Mouse (Mus musculus) embryonic facial prominence, embryonic 15.5 days (tissue): ENCODE results near the gene Frs2. TPM values are rescaled to one million over a fixed set of nuclear protein-coding genes. Genes with fewer than 3 reads are reported as not detected.

Experiments used
- ATAC-seq: fragments of 200-750 bp; cut with Nextera tagmentation; 2 replicates; pipeline ENCODE4 v1.8.0; 2017; ENCODE audit warnings: low read depth, moderate TSS enrichment; ENCODE audit not compliant: insufficient number of reproducible peaks, low FRiP score, low TSS enrichment
- H3K27ac ChIP-seq: fragments of 300-500 bp; sonication (generic); replicated peaks from 2 replicates; pipeline ENCODE4 v1.5.1; 2015; ENCODE audit warnings: mild to moderate bottlenecking, inconsistent platforms
- H3K27me3 ChIP-seq: fragments of 300-500 bp; sonication (generic); 2 replicates; pipeline ENCODE4 v1.6.1; 2015; ENCODE audit warnings: inconsistent platforms
- H3K36me3 ChIP-seq: fragments of 300-500 bp; sonication (generic); 2 replicates; pipeline ENCODE4 v1.6.1; 2015; ENCODE audit warnings: mild to moderate bottlenecking, inconsistent platforms
- H3K4me1 ChIP-seq: fragments of 300-500 bp; sonication (generic); 2 replicates; pipeline ENCODE4 v1.6.1; 2015; ENCODE audit warnings: inconsistent platforms
- H3K4me2 ChIP-seq: fragments of 300-500 bp; sonication (generic); replicated peaks from 2 replicates; pipeline ENCODE4 v1.6.1; 2015; ENCODE audit warnings: mild to moderate bottlenecking, inconsistent platforms
- H3K4me3 ChIP-seq: fragments of 300-500 bp; sonication (generic); replicated peaks from 2 replicates; pipeline ENCODE4 v1.5.1; 2015; ENCODE audit warnings: mild to moderate bottlenecking, inconsistent platforms
- H3K9ac ChIP-seq: fragments of 300-500 bp; sonication (generic); 2 replicates; pipeline ENCODE4 v1.6.1; 2015; ENCODE audit warnings: inconsistent platforms
- H3K9me3 ChIP-seq: fragments of 300-500 bp; sonication (generic); replicated peaks from 2 replicates; pipeline ENCODE4 v1.6.1; 2016; ENCODE audit warnings: inconsistent platforms
- WGBS: fragments of 180-500 bp; shearing (Covaris S2); methylation state at CpG from one replicate; pipeline ENCODE4 v1.1.7; 2015; 5-methylcytosine and 5-hydroxymethylcytosine counted together
- polyA plus RNA-seq: library from polyadenylated mRNA; unstranded; fragments of >200 nt; fragmentation: Nextera tagmentation; extraction: Ambion mirVana; gene quantifications from 2 replicates; pipeline ENCODE4 v1.2.1, GENCODE M21; 2015

Frs2 gene
- polyA plus RNA-seq, 1 experiment from 2014 or later = 21.7 TPM

GRCm38 (mm10) chr10:117166785-117167425 lies 18.6 kb upstream of the Frs2 start:
- Histone ChIP-seq H3K36me3 (no peaks in the 10 kb centered on the region), H3K4me3 (no peak overlapping the region), H3K9ac (no peak overlapping the region), H3K27me3 (no peaks in the 10 kb centered on the region), H3K4me1 (no peaks in the 10 kb centered on the region), H3K27ac (no peak overlapping the region), H3K9me3 (no peaks in the 10 kb centered on the region), H3K4me2 (no peak overlapping the region)
- ATAC-seq = no peak
- WGBS = 77% methylated on average over 11 of the region's 11 CpGs

DNA sequence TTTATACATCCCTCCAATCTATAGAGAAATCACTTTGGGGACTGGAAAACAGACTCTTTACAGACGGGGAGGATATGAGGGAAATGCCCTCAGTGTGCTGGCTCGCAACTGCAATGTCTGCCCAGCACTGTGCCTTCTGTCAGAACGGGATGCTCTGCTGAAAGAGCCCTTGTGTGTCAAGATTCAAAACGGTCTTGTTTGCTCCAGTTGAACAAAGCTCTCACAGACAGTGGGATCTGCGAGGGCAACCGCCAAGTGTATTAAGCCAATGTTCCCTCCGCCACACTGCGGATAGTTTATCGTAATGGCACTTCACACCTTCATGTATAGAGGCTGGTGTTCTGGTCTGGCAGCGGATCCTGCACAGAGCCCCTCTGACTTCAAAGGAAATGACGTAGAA lies 14.3 kb upstream of the Frs2 start:
- 38% methylated on average over 11 of the region's 11 CpGs for WGBS
- no peak for ATAC-seq
- Histone ChIP-seq H3K4me3 (no peak overlapping the region), H3K4me2 (0 out of 2 replicates have a peak overlapping the region, but pooled peaks have one; percentile 19), H3K27me3 (no peaks in the 10 kb centered on the region), H3K9ac (no peak overlapping the region), H3K4me1 (no peaks in the 10 kb centered on the region), H3K9me3 (no peaks in the 10 kb centered on the region), H3K27ac (no peak overlapping the region; the same call in 1 of the 2 replicates), H3K36me3 (no peaks in the 10 kb centered on the region)

- H3K4me3 ChIP-seq = no peak overlapping the region
- no peak overlapping the region for H3K4me2 ChIP-seq
- no peaks in the 10 kb centered on the region for H3K27me3 ChIP-seq
- WGBS = 80% methylated on average over 11 of the region's 11 CpGs
- no peaks in the 10 kb centered on the region for H3K36me3 ChIP-seq
- no peaks in the 10 kb centered on the region for H3K4me1 ChIP-seq
- no peak for ATAC-seq
- no peak overlapping the region for H3K27ac ChIP-seq
- no peak overlapping the region for H3K9ac ChIP-seq
- H3K9me3 ChIP-seq = no peaks in the 10 kb centered on the region
Measured at GRCm38 (mm10) chr10:117160099-117160498, 11.8 kb upstream of the Frs2 start.

DNA sequence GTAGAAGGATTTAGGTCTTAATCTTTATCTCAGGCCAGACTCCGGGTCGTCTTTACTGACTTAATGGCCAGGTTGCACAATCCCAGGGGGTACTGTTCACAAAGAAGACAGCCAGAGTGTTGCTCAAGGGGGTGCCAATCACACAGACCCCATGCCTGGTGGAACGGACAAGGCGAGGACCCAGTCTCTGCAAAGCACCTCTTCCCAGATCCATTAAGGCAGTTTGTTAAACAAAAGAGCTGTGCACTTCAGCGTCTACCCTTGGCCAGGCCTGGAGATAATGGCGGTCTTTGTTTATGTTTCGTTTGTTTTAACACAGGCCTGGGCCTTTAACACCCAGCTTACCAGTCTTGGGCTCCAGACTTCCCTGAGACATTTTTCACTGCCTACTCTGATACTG lies 3.9 kb upstream of the Frs2 start:
- Histone ChIP-seq H3K9ac (no peak overlapping the region), H3K4me2 (no peak overlapping the region), H3K27ac (no peak overlapping the region), H3K36me3 (no peaks in the 10 kb centered on the region), H3K9me3 (no peaks in the 10 kb centered on the region), H3K4me1 (peaks cover 16% of the 10 kb centered on the region), H3K4me3 (no peak overlapping the region), H3K27me3 (no peaks in the 10 kb centered on the region)
- 34% methylated on average over 7 of the region's 7 CpGs for WGBS
- no peak for ATAC-seq

DNA sequence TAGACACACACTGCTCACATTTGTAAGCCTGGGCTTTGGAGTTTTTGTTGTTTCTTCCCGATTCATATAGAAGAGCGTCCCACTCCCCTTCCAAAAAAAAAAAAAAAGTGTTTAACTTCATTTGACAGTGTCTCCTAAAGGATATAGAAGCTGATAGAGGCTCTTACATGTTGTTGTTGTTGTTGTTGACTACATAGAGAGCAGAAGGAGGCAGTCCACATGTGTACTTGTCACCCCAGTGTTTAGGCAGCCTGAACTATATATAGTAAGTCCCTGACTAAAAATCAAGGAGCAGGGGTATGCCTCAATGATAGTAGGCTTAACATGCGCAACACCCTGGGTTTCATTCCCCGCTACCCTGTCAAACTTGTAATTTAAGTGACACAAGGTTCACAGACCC lies 3.3 kb upstream of the Frs2 start:
- Histone ChIP-seq H3K27ac (no peak overlapping the region), H3K36me3 (no peaks in the 10 kb centered on the region), H3K27me3 (no peaks in the 10 kb centered on the region), H3K9ac (no peak overlapping the region), H3K4me1 (peaks cover 18% of the 10 kb centered on the region), H3K9me3 (no peaks in the 10 kb centered on the region), H3K4me2 (no peak overlapping the region), H3K4me3 (no peak overlapping the region)
- no peak for ATAC-seq
- 55% methylated on average over 4 of the region's 4 CpGs for WGBS

DNA sequence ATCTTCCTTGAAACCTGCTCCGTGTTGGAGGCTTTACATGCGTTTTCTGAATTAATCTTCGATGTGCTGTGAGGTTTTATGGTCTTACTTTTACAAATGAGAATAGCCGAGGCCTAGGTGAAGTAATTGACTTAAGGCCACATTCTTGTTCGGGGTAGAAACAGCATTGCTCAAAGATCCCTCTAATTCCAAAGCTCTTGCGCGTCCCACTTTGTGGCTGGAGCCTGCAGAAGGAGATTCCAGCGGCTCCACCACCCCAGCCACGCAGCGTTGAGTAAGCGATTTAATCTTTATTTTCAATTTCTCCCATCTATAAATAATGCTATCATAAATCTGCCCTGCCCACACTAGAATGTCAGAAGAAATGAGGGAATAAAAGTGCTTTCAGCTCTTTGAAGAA lies 2.9 kb upstream of the Frs2 start:
- no peaks in the 10 kb centered on the region for H3K27me3 ChIP-seq
- peaks cover 22% of the 10 kb centered on the region for H3K4me1 ChIP-seq
- H3K27ac ChIP-seq = 0 out of 2 replicates have a peak overlapping the region, but pooled peaks have one; percentile 1
- H3K4me3 ChIP-seq = no peak overlapping the region
- H3K9me3 ChIP-seq = no peaks in the 10 kb centered on the region
- no peak overlapping the region for H3K9ac ChIP-seq
- no peaks in the 10 kb centered on the region for H3K36me3 ChIP-seq
- 12% methylated on average over 11 of the region's 11 CpGs for WGBS
- ATAC-seq = no peak
- H3K4me2 ChIP-seq = no peak overlapping the region

DNA sequence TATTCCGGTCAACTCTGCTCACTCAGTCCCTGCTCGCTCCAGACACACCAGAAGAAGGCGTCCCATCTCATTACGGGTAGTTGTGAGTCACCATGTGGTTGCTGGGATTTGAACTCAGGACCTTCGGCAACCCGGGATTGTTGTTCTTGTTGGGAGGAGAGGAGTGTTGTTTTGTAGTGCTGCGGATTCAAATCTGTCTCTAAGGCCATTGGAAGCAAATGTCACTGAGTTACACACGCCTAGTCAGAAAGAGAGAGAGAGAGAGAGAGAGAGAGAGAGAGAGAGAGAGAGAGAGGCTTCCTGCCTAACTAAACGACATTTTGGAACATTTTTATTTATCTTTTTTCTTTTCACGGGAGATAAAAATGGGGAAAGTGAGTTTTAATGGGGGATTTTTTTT lies 2.4 kb upstream of the Frs2 start:
- Histone ChIP-seq H3K27me3 (no peaks in the 10 kb centered on the region), H3K27ac (no peak overlapping the region), H3K4me2 (0 out of 2 replicates have a peak overlapping the region, but pooled peaks have one; percentile 63), H3K9me3 (no peaks in the 10 kb centered on the region), H3K9ac (no peak overlapping the region), H3K36me3 (no peaks in the 10 kb centered on the region), H3K4me3 (0 out of 2 replicates have a peak overlapping the region, but pooled peaks have one; percentile 97), H3K4me1 (peaks cover 25% of the 10 kb centered on the region)
- no peak for ATAC-seq
- 18% methylated on average over 10 of the region's 10 CpGs for WGBS

GRCm38 (mm10) chr10:117149942-117150617 lies 1.7 kb upstream of the Frs2 start:
- Histone ChIP-seq H3K9ac (no peak overlapping the region), H3K4me1 (peaks cover 32% of the 10 kb centered on the region), H3K4me2 (peak overlapping the region; percentile 63), H3K27me3 (no peaks in the 10 kb centered on the region), H3K4me3 (peak overlapping the region; percentile 97), H3K9me3 (no peaks in the 10 kb centered on the region), H3K36me3 (no peaks in the 10 kb centered on the region), H3K27ac (peak overlapping the region; percentile 55; the same call in 1 of the 2 replicates)
- ATAC-seq = no peak
- whole genome bisulfite sequencing = 2% methylated on average over 23 of the region's 23 CpGs

GRCm38 (mm10) chr10:117149241-117149640 lies 907 bp upstream of the Frs2 start:
- Histone ChIP-seq H3K9ac (no peak overlapping the region), H3K36me3 (no peaks in the 10 kb centered on the region), H3K4me3 (peak overlapping the region; percentile 97), H3K27ac (peak overlapping the region; percentile 85; the same call in 1 of the 2 replicates), H3K9me3 (no peaks in the 10 kb centered on the region), H3K4me1 (peaks cover 38% of the 10 kb centered on the region), H3K4me2 (peak overlapping the region; percentile 63), H3K27me3 (no peaks in the 10 kb centered on the region)
- no peak for ATAC-seq
- WGBS = 14% methylated on average over 7 of the region's 7 CpGs

- Histone ChIP-seq H3K4me2 (peak overlapping the region; percentile 63), H3K9ac (peak overlapping the region; percentile 64), H3K9me3 (no peaks in the 10 kb centered on the region), H3K27me3 (no peaks in the 10 kb centered on the region), H3K36me3 (no peaks in the 10 kb centered on the region), H3K4me3 (peak overlapping the region; percentile 97), H3K27ac (peak overlapping the region; percentile 85), H3K4me1 (peaks cover 40% of the 10 kb centered on the region)
- ATAC-seq = peak; percentile 23; the same call in 1 of the 2 replicates
- under 1% methylated on average over 71 of the region's 72 CpGs for WGBS
Measured at GRCm38 (mm10) chr10:117147463-117148360, 622 bp downstream of the Frs2 start.

DNA sequence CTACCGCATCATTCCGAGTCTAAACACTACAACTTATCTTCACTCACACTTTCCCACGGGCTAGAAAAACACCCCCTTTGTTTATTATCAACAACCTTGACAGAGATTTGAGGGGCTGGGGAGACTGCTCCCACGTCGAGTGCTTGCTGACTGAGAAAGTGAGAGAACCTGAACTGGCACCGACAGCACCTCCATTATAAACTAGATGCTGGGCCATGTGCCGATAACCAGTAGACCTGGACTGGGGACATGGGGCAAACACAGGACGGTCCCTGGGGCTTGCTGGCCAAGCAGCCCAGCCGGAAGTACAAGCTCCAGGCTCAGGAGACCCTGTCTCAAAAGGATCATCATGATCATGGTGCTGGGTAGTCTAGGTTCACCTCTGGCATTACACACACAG lies 1.9 kb downstream of the Frs2 start:
- H3K9ac ChIP-seq = no peak overlapping the region
- H3K27me3 ChIP-seq = no peaks in the 10 kb centered on the region
- H3K9me3 ChIP-seq = no peaks in the 10 kb centered on the region
- H3K4me2 ChIP-seq = no peak overlapping the region; the same call in 1 of the 2 replicates
- ATAC-seq = no peak
- H3K36me3 ChIP-seq = no peaks in the 10 kb centered on the region
- H3K27ac ChIP-seq = no peak overlapping the region
- peaks cover 40% of the 10 kb centered on the region for H3K4me1 ChIP-seq
- no peak overlapping the region for H3K4me3 ChIP-seq
- WGBS = 57% methylated on average over 9 of the region's 9 CpGs
